Mouse (Mus musculus): Measurements from ENCODE around the gene Pax2. TPM values are rescaled to one million over a fixed set of nuclear protein-coding genes. Genes with fewer than 3 reads are reported as not detected.

Pax2 gene
- total and polyA plus RNA-seq, 3 experiments = not detected

- intact Hi-C loops (cut with DNase I) = no loop called here
- WGBS = 3% methylated on average over 48 of the region's 48 CpGs
- H3K27me3 ChIP-seq (ENCODE audit: control insufficient read depth, insufficient read depth, low read length) = peaks cover 11% of the 10 kb centered on the region
- no peak overlapping the region for H3K27ac ChIP-seq
- H3K79me2 ChIP-seq (replicated peaks; ENCODE audit: control insufficient read depth, insufficient read depth, low read length) = no peaks in the 10 kb centered on the region
- H3K4me1 ChIP-seq (ENCODE audit: control insufficient read depth, insufficient read depth, low read length) = no peaks in the 10 kb centered on the region
- TF ChIP-seq CTCF (IDR thresholded peaks at IDR 0.05) (no peak), EP300 (IDR thresholded peaks at IDR 0.05; ENCODE audit: insufficient read depth, low read depth, low read length) (no peak), POLR2A (IDR thresholded peaks at IDR 0.05; ENCODE audit: insufficient read depth, low read depth, low read length) (no peak)
- H3K9ac ChIP-seq (ENCODE audit: low read depth, low read length) = 0 out of 2 replicates have a peak overlapping the region, but pooled peaks have one; percentile 12
- peak; percentile 15 to 49 for DNase-seq
- no peaks in the 10 kb centered on the region for H3K36me3 ChIP-seq (ENCODE audit: control insufficient read depth, insufficient read depth, low read length)
- H3K4me3 ChIP-seq = peak overlapping the region; percentile 15
These were observed 14.6 kb upstream of the Pax2 start for GRCm38 (mm10) chr19:44741091-44741763.

- DNase-seq = no peak
These were observed 14.1 kb upstream of the Pax2 start for GRCm38 (mm10) chr19:44741764-44742127.

GRCm38 (mm10) chr19:44742131-44743020, 13.5 kb upstream of the Pax2 start:
- Histone ChIP-seq H3K79me2 (replicated peaks; ENCODE audit: control insufficient read depth, insufficient read depth, low read length) (no peaks in the 10 kb centered on the region), H3K27me3 (ENCODE audit: control insufficient read depth, insufficient read depth, low read length) (peaks cover 17% of the 10 kb centered on the region), H3K4me1 (ENCODE audit: control insufficient read depth, insufficient read depth, low read length) (no peaks in the 10 kb centered on the region), H3K36me3 (ENCODE audit: control insufficient read depth, insufficient read depth, low read length) (no peaks in the 10 kb centered on the region), H3K4me3 (peak overlapping the region; percentile 15; the same call in 1 of the 2 replicates), H3K27ac (no peak overlapping the region), H3K9ac (ENCODE audit: low read depth, low read length) (no peak overlapping the region)
- intact Hi-C loops (cut with DNase I) = no loop called here
- DNase-seq = no peak
- WGBS = 3% methylated on average over 22 of the region's 22 CpGs
- TF ChIP-seq EP300 (IDR thresholded peaks at IDR 0.05; ENCODE audit: insufficient read depth, low read depth, low read length) (no peak), CTCF (IDR thresholded peaks at IDR 0.05) (no peak), POLR2A (IDR thresholded peaks at IDR 0.05; ENCODE audit: insufficient read depth, low read depth, low read length) (no peak)

More at GRCm38 (mm10) chr19:44741764-44742127, 14.1 kb upstream of the Pax2 start:
- no peak for TF ChIP-seq EP300 (IDR thresholded peaks at IDR 0.05; ENCODE audit: insufficient read depth, low read depth, low read length)
- TF ChIP-seq POLR2A (IDR thresholded peaks at IDR 0.05; ENCODE audit: insufficient read depth, low read depth, low read length) = no peak
- no peak for TF ChIP-seq CTCF (IDR thresholded peaks at IDR 0.05)
- H3K79me2 ChIP-seq (replicated peaks; ENCODE audit: control insufficient read depth, insufficient read depth, low read length) = no peaks in the 10 kb centered on the region
- H3K9ac ChIP-seq (ENCODE audit: low read depth, low read length) = no peak overlapping the region
- peaks cover 16% of the 10 kb centered on the region for H3K27me3 ChIP-seq (ENCODE audit: control insufficient read depth, insufficient read depth, low read length)
- 0% methylated on average over 11 of the region's 13 CpGs for WGBS
- no peak overlapping the region for H3K27ac ChIP-seq
- peak overlapping the region; percentile 15 for H3K4me3 ChIP-seq
- intact Hi-C loops (cut with DNase I) = no loop called here
- no peaks in the 10 kb centered on the region for H3K36me3 ChIP-seq (ENCODE audit: control insufficient read depth, insufficient read depth, low read length)
- no peaks in the 10 kb centered on the region for H3K4me1 ChIP-seq (ENCODE audit: control insufficient read depth, insufficient read depth, low read length)

GRCm38 (mm10) chr19:44743021-44743415, 12.8 kb upstream of the Pax2 start:
- DNase-seq = no peak
- no peak for TF ChIP-seq EP300 (IDR thresholded peaks at IDR 0.05; ENCODE audit: insufficient read depth, low read depth, low read length)
- H3K79me2 ChIP-seq (replicated peaks; ENCODE audit: control insufficient read depth, insufficient read depth, low read length) = no peaks in the 10 kb centered on the region
- H3K36me3 ChIP-seq (ENCODE audit: control insufficient read depth, insufficient read depth, low read length) = no peaks in the 10 kb centered on the region
- peaks cover 16% of the 10 kb centered on the region for H3K27me3 ChIP-seq (ENCODE audit: control insufficient read depth, insufficient read depth, low read length)
- H3K27ac ChIP-seq = no peak overlapping the region
- H3K9ac ChIP-seq (ENCODE audit: low read depth, low read length) = no peak overlapping the region
- 0% methylated on average over 2 of the region's 2 CpGs for WGBS
- H3K4me1 ChIP-seq (ENCODE audit: control insufficient read depth, insufficient read depth, low read length) = no peaks in the 10 kb centered on the region
- no peak overlapping the region for H3K4me3 ChIP-seq
- intact Hi-C loops (cut with DNase I) = no loop called here

- Histone ChIP-seq H3K36me3 (ENCODE audit: control insufficient read depth, insufficient read depth, low read length) (no peaks in the 10 kb centered on the region), H3K79me2 (replicated peaks; ENCODE audit: control insufficient read depth, insufficient read depth, low read length) (no peaks in the 10 kb centered on the region), H3K27me3 (ENCODE audit: control insufficient read depth, insufficient read depth, low read length) (peaks cover 18% of the 10 kb centered on the region), H3K4me1 (ENCODE audit: control insufficient read depth, insufficient read depth, low read length) (peaks cover 2% of the 10 kb centered on the region; the same call in 1 of the 2 replicates), H3K9ac (ENCODE audit: low read depth, low read length) (no peak overlapping the region), H3K27ac (no peak overlapping the region), H3K4me3 (no peak overlapping the region)
- 23% methylated on average over 2 of the region's 2 CpGs for WGBS
- TF ChIP-seq POLR2A (IDR thresholded peaks at IDR 0.05; ENCODE audit: insufficient read depth, low read depth, low read length) (no peak), CTCF (IDR thresholded peaks at IDR 0.05) (no peak), EP300 (IDR thresholded peaks at IDR 0.05; ENCODE audit: insufficient read depth, low read depth, low read length) (no peak)
- intact Hi-C loops (cut with DNase I) = no loop called here
- no peak for DNase-seq
These were observed 11.8 kb upstream of the Pax2 start for GRCm38 (mm10) chr19:44743961-44744520.

Measured in heart, adult 2 months (tissue).